Comparison of ENCODE assay signal across 8 mouse cellular contexts in the genomic region with DNA sequence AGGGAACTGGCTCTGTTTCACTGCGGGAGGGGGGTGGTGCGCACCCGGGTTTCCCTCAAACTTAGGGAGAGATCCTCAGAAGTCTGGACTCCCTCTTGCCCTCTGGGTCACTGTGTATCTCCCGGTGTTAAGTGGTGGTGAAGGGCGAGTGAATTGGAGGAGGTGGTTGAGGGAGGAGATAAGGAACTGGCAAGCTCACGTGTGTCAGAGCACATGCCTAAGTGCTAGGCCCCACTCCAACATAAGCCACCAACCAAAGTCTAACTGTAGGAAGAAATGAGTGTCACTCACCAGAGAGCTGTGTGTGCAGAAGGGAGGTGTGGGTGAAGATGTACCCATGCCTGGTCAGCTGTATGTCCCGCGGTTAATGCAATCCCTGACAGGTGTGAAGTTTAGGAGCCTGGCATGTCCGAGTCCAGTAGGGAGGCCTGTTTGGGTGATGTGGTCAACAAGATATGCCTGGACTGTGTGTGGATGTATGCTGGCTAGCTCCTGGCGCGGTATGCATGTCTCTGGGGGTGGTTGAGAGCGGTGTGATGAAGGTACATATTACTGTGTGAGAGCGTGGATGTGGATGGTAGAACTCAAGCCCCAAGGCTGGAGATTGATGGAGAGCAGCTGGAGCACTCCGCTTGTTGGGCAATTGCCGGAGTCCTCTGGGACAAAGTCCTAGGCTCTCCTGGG. TPM values are rescaled to one million over a fixed set of nuclear protein-coding genes. Genes with fewer than 3 reads are reported as not detected.
A peak's percentile ranks its signal among the peaks of the same experiment; 100 is the strongest.
DNase-seq lines count a peak whose midpoint lies in the region; ATAC-seq and TF ChIP-seq lines count a peak whose summit lies in the region.

No protein-coding gene starts in this region.

- peak overlapping the region; percentile 83 for H3K4me2 ChIP-seq in heart, embryonic 11.5 days

- CTCF ChIA-PET in Patski (lab: Charles Lee): interaction anchor here (1.0 kb wide), 1 partner anchor 138 kb away, joined by 4 read pairs; no protein-coding TSS in a partner anchor

- no peak for TF ChIP-seq CTCF in Patski (IDR thresholded peaks at IDR 0.05)

- H3K4me3 ChIP-seq in heart, embryonic 11.5 days (ENCODE audit: low read depth, low read length): peak overlapping the region; percentile 84

- no peaks in the 10 kb centered on the region for H3K9me3 ChIP-seq in heart, embryonic 11.5 days (replicated peaks; ENCODE audit: control insufficient read depth, low read length)

- no peaks in the 10 kb centered on the region for H3K27me3 ChIP-seq in Patski
- no peaks in the 10 kb centered on the region for H3K27me3 ChIP-seq in heart, embryonic 11.5 days (ENCODE audit: control insufficient read depth, insufficient read depth, low read length)

- POLR2A ChIA-PET in Patski (lab: Charles Lee): interaction anchor here (1.2 kb wide), 1 partner anchor 8 kb away, joined by 3 read pairs; the partner anchor contains the start of gene Cdc20

- in situ Hi-C loops in Patski (cut with MboI; ENCODE audit: low pct_unique_long_range_greater_than_20kb): no loop called here

- peak overlapping the region; percentile 88 for H3K9ac ChIP-seq in heart, embryonic 11.5 days (ENCODE audit: low read depth, low read length)

- peak; percentile 2 for ATAC-seq in Patski
- peak; percentile 50 for ATAC-seq in heart, embryonic 11.5 days (replicated peaks; ENCODE audit: insufficient number of reproducible peaks, low FRiP score, low TSS enrichment)
- ATAC-seq in megakaryocyte, adult 5-6 weeks (ENCODE audit: poor library complexity, severe bottlenecking): peak; percentile 13

- peaks cover 19% of the 10 kb centered on the region for H3K36me3 ChIP-seq in heart, embryonic 11.5 days (ENCODE audit: control insufficient read depth, insufficient read depth, low read length)

- WGBS in heart, embryonic 11.5 days (ENCODE audit: insufficient replicate concordance): 32% methylated on average over 15 of the region's 15 CpGs

- H3K27ac ChIP-seq in heart, embryonic 11.5 days (ENCODE audit: low read depth, low read length): peak overlapping the region; percentile 78

- peaks cover 25% of the 10 kb centered on the region for H3K4me1 ChIP-seq in heart, embryonic 11.5 days (ENCODE audit: control insufficient read depth, insufficient read depth, low read length)

- peak; percentile 12 for DNase-seq in adrenal gland, postnatal 14 days
- DNase-seq in adrenal gland, adult 2 months: no peak
- DNase-seq in Patski (ENCODE audit: low read depth, low spot score): no peak
- DNase-seq in kidney, postnatal 10 days: peak; percentile 43
- no peak for DNase-seq in retina, postnatal 1 day
- DNase-seq in layer of hippocampus, adult 9-11 months: no peak

RNA-seq across cellular contexts. Expression of gene Elovl1, which starts 0.8 kb away (rescaled TPM):
- total RNA-seq in adrenal gland, postnatal 14 days (2021): 66.4 and 75.4 TPM in 2 replicates
- 100 to 1,000 TPM in 1 of 2 experiments, 10 to 100 TPM in 1; 81.0 to 123 TPM for total RNA-seq in adrenal gland, adult 2 months (2021)
- polyA plus RNA-seq in adrenal gland, adult 2 months (2012; rRNA removed): 158 and 228 TPM in 2 replicates
- polyA plus RNA-seq in Patski (2021): 63.5 TPM
- 59.7 and 68.4 TPM in 2 replicates for polyA plus RNA-seq in heart, embryonic 11.5 days (2014; fragmentation: Nextera tagmentation; extraction: Ambion mirVana)
- 88.6 and 93.9 TPM in 2 replicates for total RNA-seq in megakaryocyte, adult 5-6 weeks (2015)
- total RNA-seq in megakaryocyte, adult 5-6 weeks (2017): 67.1 and 76.1 TPM in 2 replicates

RNA-seq across cellular contexts. Expression of gene Cdc20, which starts 8.5 kb away (rescaled TPM):
- total RNA-seq in adrenal gland, postnatal 14 days (2021): 24.5 and 25.0 TPM in 2 replicates
- total RNA-seq in adrenal gland, adult 2 months (2021): 1 to 10 TPM; 3.6 to 4.5 TPM
- 6.9 and 8.1 TPM in 2 replicates for polyA plus RNA-seq in adrenal gland, adult 2 months (2012; rRNA removed)
- 60.1 TPM for polyA plus RNA-seq in Patski (2021)
- polyA plus RNA-seq in heart, embryonic 11.5 days (2014; fragmentation: Nextera tagmentation; extraction: Ambion mirVana): 169 and 179 TPM in 2 replicates
- total RNA-seq in megakaryocyte, adult 5-6 weeks (2015): 47.3 and 47.8 TPM in 2 replicates
- total RNA-seq in megakaryocyte, adult 5-6 weeks (2017): 81.0 and 83.9 TPM in 2 replicates

RNA-seq across cellular contexts. Expression of gene Med8, which starts 19.5 kb away (rescaled TPM):
- total RNA-seq in adrenal gland, postnatal 14 days (2021): 65.7 and 67.9 TPM in 2 replicates
- 10 to 100 TPM; 55.6 to 68.1 TPM for total RNA-seq in adrenal gland, adult 2 months (2021)
- polyA plus RNA-seq in adrenal gland, adult 2 months (2012; rRNA removed): 10.6 and 12.1 TPM in 2 replicates
- 44.5 TPM for polyA plus RNA-seq in Patski (2021)
- 91.1 and 95.1 TPM in 2 replicates for polyA plus RNA-seq in heart, embryonic 11.5 days (2014; fragmentation: Nextera tagmentation; extraction: Ambion mirVana)
- total RNA-seq in megakaryocyte, adult 5-6 weeks (2015): 76.9 and 102 TPM in 2 replicates
- total RNA-seq in megakaryocyte, adult 5-6 weeks (2017): 82.0 and 106 TPM in 2 replicates

RNA-seq across cellular contexts. Expression of gene Szt2, which starts 19.6 kb away (rescaled TPM):
- total RNA-seq in adrenal gland, postnatal 14 days (2021): 18.3 and 22.5 TPM in 2 replicates
- 10 to 100 TPM; 17.1 to 18.0 TPM for total RNA-seq in adrenal gland, adult 2 months (2021)
- polyA plus RNA-seq in adrenal gland, adult 2 months (2012; rRNA removed): 36.6 and 39.7 TPM in 2 replicates
- polyA plus RNA-seq in Patski (2021): 14.7 TPM
- polyA plus RNA-seq in heart, embryonic 11.5 days (2014; fragmentation: Nextera tagmentation; extraction: Ambion mirVana): 6.6 and 7.6 TPM in 2 replicates
- 11.2 and 13.6 TPM in 2 replicates for total RNA-seq in megakaryocyte, adult 5-6 weeks (2015)
- 4.1 and 5.5 TPM in 2 replicates for total RNA-seq in megakaryocyte, adult 5-6 weeks (2017)

RNA-seq across cellular contexts. Expression of gene Mpl, which starts 28.6 kb away (rescaled TPM):
- 0.15 and 0.41 TPM in 2 replicates for total RNA-seq in adrenal gland, postnatal 14 days (2021)
- total RNA-seq in adrenal gland, adult 2 months (2021): under 1 TPM in 1 of 2 experiments, not detected in 1; 0.17 TPM
- polyA plus RNA-seq in adrenal gland, adult 2 months (2012; rRNA removed): 0.04 TPM in 1 of 2 replicates, not detected in the other
- not detected for polyA plus RNA-seq in Patski (2021)
- polyA plus RNA-seq in heart, embryonic 11.5 days (2014; fragmentation: Nextera tagmentation; extraction: Ambion mirVana): 3.7 and 4.4 TPM in 2 replicates
- total RNA-seq in megakaryocyte, adult 5-6 weeks (2015): 0.36 TPM in 1 of 2 replicates, not detected in the other
- total RNA-seq in megakaryocyte, adult 5-6 weeks (2017): not detected in 2 replicates

Comparison
In these comparisons a context has a peak if more than half of its experiments do, and no peak if none do; other contexts are left out.
1. DNase-seq: peak in adrenal gland, postnatal 14 days (single experiment) and kidney, postnatal 10 days (single experiment); none in adrenal gland, adult 2 months (single experiment), Patski (single experiment), retina, postnatal 1 day (single experiment) and layer of hippocampus, adult 9-11 months (single experiment).
2. Peak in every context shown above with its lines, with median percentiles within 50 percentile points of each other: ATAC-seq.